Mouse (Mus musculus) CH12.LX (cell line): ENCODE results near the gene Cdkn1b.

Experiments
- CHD2 ChIP-seq: IDR thresholded peaks from 2 replicates; pipeline ENCODE4 v1.6.1; 2011; ENCODE audit warnings: low read length, improper control_type of control experiment
- CTCF ChIP-seq, 2 experiments: IDR thresholded peaks in 1 of 2; conservative IDR thresholded peaks in 1 of 2; 2 replicates each; pipeline ENCODE4 v1.5.1; 2011 to 2012; ENCODE audit warnings: low read depth in 2 of 2, low read length in 2 of 2, improper control_type of control experiment in 1 of 2, inconsistent platforms in 1 of 2, mild to moderate bottlenecking in 1 of 2, moderate library complexity in 1 of 2
- EP300 ChIP-seq: IDR thresholded peaks from 2 replicates; pipeline ENCODE4 v1.6.1; 2011; ENCODE audit warnings: low read length, improper control_type of control experiment
- HCFC1 ChIP-seq: IDR thresholded peaks from 2 replicates; pipeline ENCODE4 v1.6.1; 2012; ENCODE audit warnings: low read depth, mild to moderate bottlenecking, inconsistent platforms, low read length, improper control_type of control experiment
- NELFE ChIP-seq: IDR thresholded peaks from 2 replicates; pipeline ENCODE4 v1.6.1; 2011; ENCODE audit warnings: low read depth, low read length, improper control_type of control experiment
- NRF1 ChIP-seq: IDR thresholded peaks from 2 replicates; pipeline ENCODE4 v1.6.1; 2014; ENCODE audit warnings: low read depth, mild to moderate bottlenecking, inconsistent platforms, low read length, improper control_type of control experiment, moderate library complexity

- TF ChIP-seq CTCF (conservative IDR thresholded peaks at IDR 0.05 in 1 of 2, IDR thresholded peaks at IDR 0.05 in 1 of 2; ENCODE audit: low read depth in 2 of 2, low read length in 2 of 2), result no peak
- no peak for TF ChIP-seq NELFE
- no peak for TF ChIP-seq CHD2
- no peak for TF ChIP-seq HCFC1
- TF ChIP-seq NRF1, result no peak
- no peak for TF ChIP-seq EP300
These were observed 48.0 kb upstream of the Cdkn1b start for GRCm38 (mm10) chr6:134872236-134872635.
